Mouse (Mus musculus) inflammation-experienced regulatory T-cells (primary cell): Measurements from ENCODE around the gene Cd7. TPM values are rescaled to one million over a fixed set of nuclear protein-coding genes. Genes with fewer than 3 reads are reported as not detected.

Source experiments
- polyA plus RNA-seq, 2 experiments: library from polyadenylated mRNA; unstranded; fragments of 100-300 nt; shearing (Covaris generic); gene quantifications; one replicate each; pipeline ENCODE4 v1.2.1; 2017

The Cd7 gene
- 10 to 100 TPM; 74.6 to 85.2 TPM for polyA plus RNA-seq

DNA sequence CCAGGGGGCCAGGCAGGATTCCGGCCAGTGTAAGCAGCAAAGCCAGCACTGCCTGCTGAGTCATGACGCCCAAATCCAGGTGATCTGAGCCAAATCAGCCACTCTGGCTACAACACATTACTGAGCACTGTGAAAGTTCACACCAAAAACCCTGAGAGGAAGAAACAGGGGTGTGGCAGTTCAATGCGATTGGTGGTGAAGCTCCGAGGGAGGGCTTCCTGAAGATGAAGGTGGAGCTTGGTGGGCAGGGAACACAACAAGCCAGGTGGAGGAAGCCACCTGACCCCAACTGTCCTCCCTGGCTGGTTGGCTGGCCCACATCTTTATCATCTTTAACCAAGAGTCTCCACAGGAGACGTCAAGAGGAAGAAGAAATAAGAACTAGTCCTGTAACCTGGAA is at the start of gene Cd7:
Gene Cd7 (minus strand): TSS at position 117 of the 400 bp plus-strand sequence.

DNA sequence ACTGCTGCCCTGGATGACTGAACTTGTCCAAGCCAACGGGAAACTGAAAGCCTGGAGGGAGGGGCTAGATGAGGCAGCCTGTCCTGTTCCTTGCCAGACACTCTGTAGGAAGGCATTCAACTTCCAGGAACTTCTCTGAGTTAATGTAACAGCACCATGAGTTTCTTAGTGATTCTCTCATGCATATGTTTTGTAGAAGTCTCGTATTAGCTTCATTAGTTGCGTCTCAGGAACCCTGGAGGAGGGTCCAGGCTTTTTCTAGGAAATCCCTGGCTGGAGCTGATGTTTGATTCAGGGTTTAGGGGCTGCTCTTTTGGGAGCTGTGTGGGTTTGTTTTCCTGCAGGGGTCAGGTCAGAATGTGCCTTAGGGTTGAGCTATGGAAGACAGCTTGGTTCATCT is 41.9 kb upstream of the Cd7 start, which contains the start of gene Sectm1a:
Gene Sectm1a (minus strand): TSS at position 101 of the 400 bp plus-strand sequence.

DNA sequence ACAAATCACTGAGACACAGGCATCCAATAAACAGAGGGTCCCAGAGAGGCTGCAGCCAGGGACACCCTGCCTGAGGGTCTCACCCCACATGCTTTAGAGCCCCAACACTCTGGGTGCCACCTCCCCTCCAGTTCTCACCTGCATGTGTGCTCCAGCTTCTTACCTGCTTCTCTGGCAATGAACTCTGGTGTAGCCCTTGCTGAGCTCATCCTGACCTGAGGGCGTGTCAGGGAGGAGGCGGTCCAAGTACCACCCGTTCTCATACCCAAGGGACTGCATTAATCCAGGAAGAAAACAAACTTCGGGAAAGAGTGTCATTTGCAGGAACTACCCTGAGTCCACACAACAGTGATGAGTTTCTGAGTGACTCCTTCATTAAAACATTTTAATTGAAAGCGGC is 24.2 kb upstream of the Cd7 start, which contains the start of gene Sectm1b:
Gene Sectm1b (minus strand): TSS at position 191 of the 400 bp plus-strand sequence.

DNA sequence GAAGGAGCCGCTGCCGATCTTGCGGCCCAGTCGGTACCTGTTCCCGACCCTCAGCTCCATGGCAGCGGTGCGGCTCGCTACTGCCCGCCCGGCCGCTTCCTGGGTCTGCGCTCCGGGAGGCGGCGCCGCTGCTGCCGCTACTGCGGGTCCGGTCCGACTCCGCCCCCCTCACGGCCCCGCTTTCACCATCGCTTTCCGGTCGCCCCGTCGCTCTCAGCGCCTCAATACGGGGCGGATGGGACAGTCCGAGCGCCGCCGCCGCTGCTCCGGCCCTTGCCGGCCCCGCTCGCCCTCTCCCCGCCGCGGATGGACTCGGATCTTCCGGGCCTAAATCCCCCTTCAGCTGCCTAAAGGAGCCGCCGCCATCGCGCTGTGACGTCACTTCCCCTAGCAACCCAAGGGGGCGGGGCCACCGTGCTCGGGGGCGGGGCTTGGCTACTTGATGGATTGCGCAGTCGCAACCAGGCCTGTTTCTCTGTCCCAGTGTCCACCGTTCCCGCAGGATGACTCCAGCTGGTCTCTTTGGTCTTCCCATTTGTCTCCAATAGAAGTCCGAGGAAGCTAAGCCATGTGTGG is 48.2 kb downstream of the Cd7 start, which contains the start of gene Csnk1d:
Gene Csnk1d (minus strand): TSS at position 380 of the 576 bp plus-strand sequence.

Other genes with a start within 250 kb of the Cd7 start
- gene Dus1l, start 243.0 kb downstream of the Cd7 start, polyA plus RNA-seq = 10 to 100 TPM; 76.1 to 76.4 TPM
- gene Fasn, start 214.9 kb downstream of the Cd7 start, polyA plus RNA-seq = 10 to 100 TPM; 43.4 to 45.6 TPM
- gene Ccdc57, start 106.5 kb downstream of the Cd7 start, polyA plus RNA-seq = 1 to 10 TPM in 1 of 2 experiments, under 1 TPM in 1; 0.48 to 1.1 TPM
- 1 to 10 TPM; 4.9 to 9.9 TPM for gene Slc16a3, start 90.9 kb downstream of the Cd7 start, polyA plus RNA-seq
- 100 to 1,000 TPM; 149 TPM for gene Csnk1d, start 48.1 kb downstream of the Cd7 start, polyA plus RNA-seq
- not detected for gene Sectm1b, start 24.2 kb upstream of the Cd7 start, polyA plus RNA-seq
- gene Sectm1a, start 41.8 kb upstream of the Cd7 start, polyA plus RNA-seq = not detected
- 1 to 10 TPM in 1 of 2 experiments, not detected in 1; 1.9 TPM for gene Tex19.2, start 79.3 kb upstream of the Cd7 start, polyA plus RNA-seq
- gene Tex19.1, start 106.7 kb upstream of the Cd7 start, polyA plus RNA-seq = not detected
- gene Uts2r, start 120.9 kb upstream of the Cd7 start, polyA plus RNA-seq = under 1 TPM in 1 of 2 experiments, not detected in 1; 0.98 TPM
- 1 to 10 TPM; 2.6 to 3.7 TPM for gene Hexdc, start 165.0 kb upstream of the Cd7 start, polyA plus RNA-seq
- 10 to 100 TPM in 1 of 2 experiments, 1 to 10 TPM in 1; 5.7 to 13.2 TPM for gene Ogfod3, start 165.3 kb upstream of the Cd7 start, polyA plus RNA-seq
- 100 to 1,000 TPM; 108 to 143 TPM for gene Cybc1, start 189.9 kb upstream of the Cd7 start, polyA plus RNA-seq
- gene Narf, start 197.8 kb upstream of the Cd7 start, polyA plus RNA-seq = 10 to 100 TPM; 21.9 to 31.5 TPM
- gene Foxk2, start 220.6 kb upstream of the Cd7 start, polyA plus RNA-seq = 10 to 100 TPM; 17.4 to 20.9 TPM